Mouse (Mus musculus) MEL (cell line): Measurements from ENCODE around the gene Dusp27. TPM values are rescaled to one million over a fixed set of nuclear protein-coding genes. Genes with fewer than 3 reads are reported as not detected.
A peak's percentile ranks its signal among the peaks of the same experiment; 100 is the strongest.
"Not testable (repeated sequence)": the region's sequence is repeated elsewhere in the genome, so short reads cannot be mapped to it uniquely, and the experiment has no call there.

Experiments used
- DNase-seq: peaks from one replicate; pipeline ENCODE4 v3.0.0; 2011; ENCODE audit warnings: low read depth, low spot score
- H3K27ac ChIP-seq: 2 replicates; pipeline ENCODE4 v1.5.1; 2012; ENCODE audit warnings: low read depth, mild to moderate bottlenecking, control low read depth, low read length, moderate library complexity; ENCODE audit not compliant: control insufficient read depth
- H3K27me3 ChIP-seq, 2 experiments: fragments of 150-350 bp in 1 of 2; sonication (generic) in 1 of 2; 2 replicates each; pipeline ENCODE4 v1.6.1; 2012; ENCODE audit warnings: low read length in 2 of 2, mild to moderate bottlenecking in 2 of 2, improper control_type of control experiment in 1 of 2, moderate library complexity in 1 of 2; ENCODE audit not compliant: insufficient read depth in 2 of 2, control insufficient read depth in 1 of 2
- H3K36me3 ChIP-seq, 2 experiments: 2 replicates each; pipeline ENCODE4 v1.6.1; 2012 to 2014; ENCODE audit warnings: low read length in 2 of 2, improper control_type of control experiment in 1 of 2, inconsistent platforms in 1 of 2, mild to moderate bottlenecking in 1 of 2; ENCODE audit not compliant: insufficient read depth in 2 of 2, control insufficient read depth in 1 of 2
- H3K4me1 ChIP-seq, 2 experiments: fragments of 150-350 bp in 1 of 2; sonication (generic) in 1 of 2; 2 replicates each; pipeline ENCODE4 v1.6.1; 2012; ENCODE audit warnings: low read length in 2 of 2, improper control_type of control experiment in 1 of 2, mild to moderate bottlenecking in 1 of 2; ENCODE audit not compliant: insufficient read depth in 2 of 2, control insufficient read depth in 1 of 2
- H3K4me3 ChIP-seq, 2 experiments: fragments of 150-350 bp in 1 of 2; sonication (generic) in 1 of 2; 2 replicates each; pipeline ENCODE4 v1.5.1; 2012; ENCODE audit warnings: low read depth in 2 of 2, low read length in 2 of 2, mild to moderate bottlenecking in 2 of 2, moderate library complexity in 2 of 2, control low read depth in 1 of 2, improper control_type of control experiment in 1 of 2; ENCODE audit not compliant: control insufficient read depth in 1 of 2, insufficient read depth in 1 of 2
- H3K79me2 ChIP-seq: 2 replicates; pipeline ENCODE4 v1.6.1; 2012; ENCODE audit warnings: mild to moderate bottlenecking, low read length, moderate library complexity; ENCODE audit not compliant: control insufficient read depth, poor library complexity, insufficient read depth
- H3K9ac ChIP-seq: 2 replicates; pipeline ENCODE4 v1.6.1; 2012; ENCODE audit warnings: low read depth, mild to moderate bottlenecking, control low read depth, low read length, moderate library complexity; ENCODE audit not compliant: control insufficient read depth, poor library complexity, severe bottlenecking
- H3K9me3 ChIP-seq: fragments of 150-350 bp; sonication (generic); replicated peaks from 2 replicates; pipeline ENCODE4 v1.6.1; 2012; ENCODE audit warnings: mild to moderate bottlenecking, low read length, improper control_type of control experiment, moderate library complexity; ENCODE audit not compliant: insufficient read depth
- CTCF ChIP-seq, 3 experiments: IDR thresholded peaks in 2 of 3; conservative IDR thresholded peaks in 1 of 3; 2 replicates each; pipeline ENCODE4 v1.5.1; 2011 to 2012; ENCODE audit warnings: low read length in 3 of 3, low read depth in 2 of 3, mild to moderate bottlenecking in 2 of 3, improper control_type of control experiment in 1 of 3, inconsistent platforms in 1 of 3, mixed read lengths in 1 of 3, moderate library complexity in 1 of 3; ENCODE audit not compliant: control insufficient read depth in 1 of 3, insufficient read depth in 1 of 3, poor library complexity in 1 of 3, severe bottlenecking in 1 of 3
- ELF1 ChIP-seq: IDR thresholded peaks from 2 replicates; pipeline ENCODE4 v1.6.1; 2014; ENCODE audit warnings: low read depth, mild to moderate bottlenecking, inconsistent platforms, low read length, improper control_type of control experiment, moderate library complexity
- EP300 ChIP-seq, 2 experiments: IDR thresholded peaks; 2 replicates each; pipeline ENCODE4 v1.6.1; 2011; ENCODE audit warnings: improper control_type of control experiment in 2 of 2, low read length in 2 of 2, low read depth in 1 of 2, mild to moderate bottlenecking in 1 of 2
- GATA1 ChIP-seq: IDR thresholded peaks from 2 replicates; pipeline ENCODE4 v1.6.1; 2011; ENCODE audit warnings: low read depth, low read length, improper control_type of control experiment
- HCFC1 ChIP-seq: IDR thresholded peaks from 2 replicates; pipeline ENCODE4 v1.6.1; 2012; ENCODE audit warnings: low read depth, mild to moderate bottlenecking, inconsistent platforms, low read length, improper control_type of control experiment, moderate library complexity
- JUND ChIP-seq: IDR thresholded peaks from 2 replicates; pipeline ENCODE4 v1.6.1; 2011; ENCODE audit warnings: low read depth, mild to moderate bottlenecking, improper control_type of control experiment, low read length
- MAX ChIP-seq: IDR thresholded peaks from 2 replicates; pipeline ENCODE4 v1.6.1; 2011; ENCODE audit warnings: low read length, improper control_type of control experiment
- MAZ ChIP-seq: IDR thresholded peaks from 2 replicates; pipeline ENCODE4 v1.6.1; 2012; ENCODE audit warnings: low read depth, mild to moderate bottlenecking, inconsistent platforms, low read length, improper control_type of control experiment
- MXI1 ChIP-seq: IDR thresholded peaks from 2 replicates; pipeline ENCODE4 v1.6.1; 2011; ENCODE audit warnings: mild to moderate bottlenecking, low read depth, low read length, improper control_type of control experiment
- NRF1 ChIP-seq: IDR thresholded peaks from 2 replicates; pipeline ENCODE4 v1.6.1; 2014; ENCODE audit warnings: low read depth, mild to moderate bottlenecking, inconsistent platforms, low read length, improper control_type of control experiment, moderate library complexity; ENCODE audit not compliant: poor library complexity, insufficient read depth, severe bottlenecking
- POLR2AphosphoS2 ChIP-seq: IDR thresholded peaks from 2 replicates; pipeline ENCODE4 v1.6.1; 2011; ENCODE audit warnings: low read length, improper control_type of control experiment
- RAD21 ChIP-seq: IDR thresholded peaks from 2 replicates; pipeline ENCODE4 v1.6.1; 2011; ENCODE audit warnings: mild to moderate bottlenecking, low read depth, low read length, improper control_type of control experiment
- SIN3A ChIP-seq: IDR thresholded peaks from 2 replicates; pipeline ENCODE4 v1.6.1; 2012; ENCODE audit warnings: low read length, improper control_type of control experiment, inconsistent platforms
- TBP ChIP-seq: IDR thresholded peaks from 2 replicates; pipeline ENCODE4 v1.8.0; 2011; ENCODE audit warnings: low read depth, low read length, improper control_type of control experiment
- TCF12 ChIP-seq: IDR thresholded peaks from 2 replicates; pipeline ENCODE4 v1.6.1; 2014; ENCODE audit warnings: low read depth, mild to moderate bottlenecking, inconsistent platforms, low read length, improper control_type of control experiment, moderate library complexity
- polyA plus RNA-seq, 2 experiments: library from polyadenylated mRNA; stranded (reverse) in 1 of 2; unstranded in 1 of 2; fragments of >175 nt in 1 of 2; fragments of >200 nt in 1 of 2; gene quantifications; 2 replicates each; pipeline versions ENCODE4 v1.2.1 to v1.2.4; 2012; ENCODE audit warnings: low replicate concordance in 2 of 2, low read depth in 1 of 2; ENCODE audit not compliant: insufficient read length in 2 of 2, insufficient read depth in 1 of 2, missing spikeins in 1 of 2
- total RNA-seq: library from RNA; depleted of rRNA; stranded (reverse); fragments of 300-350 nt; gene quantifications from 2 replicates; pipeline ENCODE4 v1.2.3, GENCODE M21; 2012

Dusp27 gene
- total and polyA plus RNA-seq, 3 experiments: not detected

DNA sequence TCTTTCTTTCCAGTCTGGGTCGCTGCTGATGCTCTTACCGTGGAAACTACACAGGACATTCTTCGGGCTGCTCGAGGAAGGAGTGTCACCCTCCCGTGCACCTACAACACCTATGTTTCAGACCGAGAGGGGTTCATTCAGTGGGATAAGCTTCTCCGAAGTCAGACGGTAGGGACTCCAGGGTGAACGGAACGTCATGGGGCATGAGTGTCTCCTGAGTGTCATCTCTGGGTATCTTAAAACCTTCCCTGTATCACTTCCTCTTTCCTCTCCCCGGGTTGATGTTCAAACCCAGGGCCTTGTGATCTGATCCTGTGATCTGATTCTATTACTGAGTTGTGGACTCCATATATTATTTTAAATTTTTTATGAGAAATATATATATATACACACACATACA, 18.9 kb upstream of the Dusp27 start:
- Histone ChIP-seq H3K9me3 (no peaks in the 10 kb centered on the region), H3K9ac (no peak overlapping the region)
- TF ChIP-seq JUND: no peak
- 0 out of 2 replicates have a peak, but pooled peaks have one; percentile 2 for TF ChIP-seq GATA1
- TF ChIP-seq, all 39 proteins: peak for 1
- H3K27me3 ChIP-seq: no peaks in the 10 kb centered on the region
- no peaks in the 10 kb centered on the region for H3K79me2 ChIP-seq
- peaks cover 4 to 26% of the 10 kb centered on the region in 2 experiments; a peak in 3 of 4 replicates for H3K4me1 ChIP-seq
- H3K4me3 ChIP-seq: peak overlapping the region in 1 of 2 experiments; percentile 13; a peak in 1 of 4 replicates
- H3K36me3 ChIP-seq: peaks cover 0 to 11% of the 10 kb centered on the region in 2 experiments; a peak in 2 of 4 replicates
- peak overlapping the region; percentile 15; the same call in 1 of the 2 replicates for H3K27ac ChIP-seq
- DNase-seq: peak; percentile 68

DNA sequence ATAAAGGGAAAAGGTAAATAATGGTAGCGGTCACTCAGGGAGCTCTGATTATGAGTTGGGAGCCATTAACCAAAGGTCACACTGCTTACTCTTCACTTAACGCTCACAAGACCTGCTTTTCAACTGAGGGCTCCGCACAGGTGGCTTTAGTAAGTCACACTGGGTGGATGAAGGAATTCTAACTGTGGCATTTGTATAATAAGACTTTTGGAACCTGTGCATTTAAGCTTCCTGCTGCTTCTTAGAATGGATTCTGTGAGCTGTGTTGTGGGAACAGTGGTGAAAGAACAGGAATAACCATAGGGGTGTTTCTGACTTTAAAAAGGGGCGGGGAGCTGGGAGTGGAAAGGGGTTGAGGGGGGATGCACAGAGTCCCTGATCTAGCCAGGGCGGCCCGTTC, 14.6 kb upstream of the Dusp27 start:
- H3K4me1 ChIP-seq: peaks cover 3 to 15% of the 10 kb centered on the region in 2 experiments; a peak in 3 of 4 replicates
- no peaks in the 10 kb centered on the region for H3K27me3 ChIP-seq
- no peak overlapping the region for H3K4me3 ChIP-seq
- DNase-seq: no peak
- no peaks in the 10 kb centered on the region for H3K79me2 ChIP-seq
- no peak for TF ChIP-seq CTCF (IDR thresholded peaks at IDR 0.05 in 2 of 3, conservative IDR thresholded peaks at IDR 0.05 in 1 of 3; ENCODE audit: control insufficient read depth in 1 of 3, insufficient read depth in 1 of 3, low read depth in 2 of 3, low read length in 3 of 3, poor library complexity in 1 of 3, severe bottlenecking in 1 of 3)
- TF ChIP-seq MAX: no peak
- TF ChIP-seq MXI1: no peak
- no peak for TF ChIP-seq RAD21
- no peak for TF ChIP-seq HCFC1
- TF ChIP-seq NRF1: no peak
- TF ChIP-seq TBP: no peak
- TF ChIP-seq MAZ: no peak
- TF ChIP-seq TCF12: no peak
- no peak for TF ChIP-seq JUND
- TF ChIP-seq ELF1: no peak
- no peak for TF ChIP-seq POLR2AphosphoS2
- no peak for TF ChIP-seq EP300 (IDR thresholded peaks at IDR 0.05; ENCODE audit: low read depth in 1 of 2, low read length in 2 of 2)
- TF ChIP-seq SIN3A: no peak
- peaks cover 0 to 5% of the 10 kb centered on the region in 2 experiments; a peak in 2 of 4 replicates for H3K36me3 ChIP-seq
- no peak overlapping the region for H3K9ac ChIP-seq
- H3K27ac ChIP-seq: no peak overlapping the region
- H3K9me3 ChIP-seq: no peaks in the 10 kb centered on the region

- H3K27ac ChIP-seq, DNase-seq, H3K79me2 ChIP-seq, H3K4me3 ChIP-seq, H3K27me3 ChIP-seq, H3K36me3 ChIP-seq, H3K9me3 ChIP-seq, H3K9ac ChIP-seq: not testable (repeated sequence)
- H3K4me1 ChIP-seq: peaks cover 3 to 18% of the 10 kb centered on the region in 2 experiments; a peak in 3 of 4 replicates
Measured at GRCm38 (mm10) chr1:166141868-166142267, 14.1 kb upstream of the Dusp27 start.
